Mouse (Mus musculus) 416B (cell line): ENCODE measurements around the gene Gpr137.

Source experiments
- DNase-seq: peaks from one replicate; pipeline ENCODE4 v3.0.0; 2011; ENCODE audit warnings: low read depth

Gene Gpr137

GRCm38 (mm10) chr19:6973581-6974190, 31.4 kb upstream of the Gpr137 start:
- peak; percentile 74 for DNase-seq

GRCm38 (mm10) chr19:6972247-6972917, 30.1 kb upstream of the Gpr137 start:
- no peak for DNase-seq

GRCm38 (mm10) chr19:6971644-6972043, 29.4 kb upstream of the Gpr137 start:
- peak; percentile 35 for DNase-seq

DNA sequence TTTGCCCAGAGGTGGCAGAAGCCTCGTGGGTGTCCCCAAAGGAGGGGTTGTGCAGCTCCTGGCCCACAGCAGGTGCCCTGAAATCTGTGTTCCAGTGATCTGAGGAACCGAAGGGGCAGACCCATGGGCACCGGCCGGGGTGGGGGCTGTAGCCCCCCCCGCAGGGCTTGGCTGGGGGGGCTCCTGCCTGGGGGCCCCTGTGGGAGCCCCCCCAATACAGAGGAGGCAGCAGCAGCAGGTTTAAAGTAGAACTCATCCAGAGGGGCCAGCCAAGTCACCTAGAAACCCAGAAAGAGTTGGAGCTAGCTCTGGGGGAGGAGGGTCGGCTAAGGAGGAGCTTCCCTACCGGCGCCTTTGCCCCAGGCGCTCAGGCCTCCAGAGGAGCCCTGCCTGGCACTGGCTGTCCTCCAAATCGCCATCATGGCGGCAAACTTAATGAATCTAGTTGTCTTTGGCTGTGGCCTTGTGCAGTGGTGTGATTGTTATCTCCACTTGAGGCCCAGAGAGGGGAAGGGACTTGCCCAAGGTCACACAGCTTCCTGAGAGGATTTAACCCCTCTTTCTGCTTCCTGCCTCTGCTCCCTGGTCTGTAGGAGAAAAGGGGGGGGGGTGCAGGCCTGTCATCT, 28.3 kb upstream of the Gpr137 start:
- peak; percentile 84 for DNase-seq

DNA sequence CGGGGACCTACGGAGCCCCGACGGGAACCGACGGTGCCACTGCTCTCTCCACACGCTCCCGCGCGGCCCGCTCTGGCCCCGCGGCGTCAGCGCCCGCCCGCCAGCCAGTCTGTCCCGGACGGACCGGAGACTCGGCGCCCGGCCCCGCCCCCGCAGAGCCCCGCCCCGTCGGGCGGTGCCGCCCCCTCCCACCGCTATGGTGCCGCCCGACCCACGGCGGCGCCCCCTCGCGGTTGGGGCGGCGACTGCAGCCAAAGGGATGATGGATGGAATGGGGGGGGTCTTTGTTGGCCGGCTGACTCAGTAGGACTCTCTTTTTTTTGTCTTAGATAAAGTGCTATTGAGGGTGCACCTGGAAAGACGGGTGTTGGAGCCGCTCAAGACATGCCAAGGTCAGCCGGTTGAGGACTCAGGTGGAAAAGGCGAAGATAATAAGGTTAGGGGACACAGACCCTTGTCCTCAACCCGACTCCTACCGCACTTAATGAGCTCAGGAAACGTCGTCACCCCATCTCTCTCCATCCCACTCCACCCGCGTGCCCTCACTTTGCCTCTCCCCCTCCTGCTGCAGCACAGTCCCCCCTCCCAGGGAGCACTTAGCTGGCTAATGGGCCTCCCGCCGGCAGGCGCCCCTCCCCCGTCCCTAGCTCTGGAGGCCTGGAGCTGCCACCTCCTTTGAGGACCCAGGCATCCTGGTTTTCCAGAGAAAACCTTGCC, 27.5 kb upstream of the Gpr137 start:
- peak; percentile 70 for DNase-seq

- DNase-seq = no peak
Measured at GRCm38 (mm10) chr19:6969291-6969664, 27.0 kb upstream of the Gpr137 start.

DNA sequence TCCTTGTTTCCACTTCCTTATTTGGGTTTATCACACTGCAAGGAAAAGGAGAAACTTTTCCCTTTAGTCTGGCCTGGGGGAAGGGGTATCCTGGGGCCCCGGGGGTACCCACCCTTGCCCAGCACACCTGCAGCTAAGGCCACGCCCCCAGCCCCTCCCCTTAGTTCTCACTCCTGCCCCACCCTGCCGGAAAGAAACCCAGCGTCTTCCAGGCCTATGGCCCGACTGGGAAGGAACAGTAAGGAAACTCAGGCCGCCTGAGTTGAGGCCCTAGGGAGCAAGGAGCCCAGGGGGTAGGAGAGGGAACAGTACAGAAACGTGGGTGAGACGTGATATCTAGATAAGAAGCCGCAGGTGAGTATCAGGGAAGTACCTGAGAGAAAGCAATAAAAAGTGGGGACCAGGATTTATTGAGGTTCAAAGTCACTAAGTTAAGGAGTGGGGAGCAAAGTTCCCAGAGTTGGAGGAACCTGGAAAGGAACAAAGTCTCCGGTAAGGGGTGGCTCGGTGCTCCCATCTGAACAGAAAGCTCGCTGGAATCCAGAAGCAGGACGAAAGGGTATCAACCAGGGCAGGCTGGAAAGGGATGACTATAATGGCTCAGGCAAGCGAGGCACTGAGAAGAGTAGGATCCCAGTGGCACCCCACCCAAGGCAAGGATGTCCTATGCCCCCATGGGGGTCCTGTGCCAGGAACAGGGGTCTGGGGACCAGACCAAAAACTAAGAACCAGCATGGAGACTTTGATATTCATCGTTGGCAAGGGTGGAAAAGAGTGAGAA, 26.4 kb upstream of the Gpr137 start:
- peak; percentile 36 for DNase-seq

GRCm38 (mm10) chr19:6956461-6956860, 14.2 kb upstream of the Gpr137 start:
- no peak for DNase-seq

DNA sequence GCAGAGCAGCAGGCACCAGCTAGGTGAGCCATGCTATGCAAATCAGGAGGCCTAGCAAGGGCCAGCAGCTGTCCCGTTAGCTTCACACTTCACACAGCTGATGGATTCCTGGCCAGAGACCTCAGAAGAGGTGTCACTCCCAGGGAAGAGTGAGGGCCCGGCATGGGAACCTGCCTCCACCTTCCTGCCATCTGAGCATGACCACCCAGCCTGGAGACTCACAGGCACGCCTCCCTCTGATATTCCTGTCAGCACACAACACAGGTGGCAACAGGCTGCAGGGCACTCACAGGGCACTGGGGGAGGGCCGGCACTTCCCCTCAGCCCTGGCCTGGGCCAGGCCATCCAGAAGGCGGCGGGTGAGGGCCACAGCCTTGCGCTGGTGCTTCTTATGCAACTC, 13.1 kb upstream of the Gpr137 start:
- DNase-seq = no peak

GRCm38 (mm10) chr19:6954046-6954445, 11.8 kb upstream of the Gpr137 start:
- DNase-seq = no peak

GRCm38 (mm10) chr19:6952712-6953037, 10.4 kb upstream of the Gpr137 start:
- DNase-seq = peak; percentile 84

- DNase-seq = peak; percentile 74
Measured at GRCm38 (mm10) chr19:6951994-6952711, 9.9 kb upstream of the Gpr137 start.

GRCm38 (mm10) chr19:6951381-6951968, 9.2 kb upstream of the Gpr137 start:
- peak; percentile 96 for DNase-seq

DNA sequence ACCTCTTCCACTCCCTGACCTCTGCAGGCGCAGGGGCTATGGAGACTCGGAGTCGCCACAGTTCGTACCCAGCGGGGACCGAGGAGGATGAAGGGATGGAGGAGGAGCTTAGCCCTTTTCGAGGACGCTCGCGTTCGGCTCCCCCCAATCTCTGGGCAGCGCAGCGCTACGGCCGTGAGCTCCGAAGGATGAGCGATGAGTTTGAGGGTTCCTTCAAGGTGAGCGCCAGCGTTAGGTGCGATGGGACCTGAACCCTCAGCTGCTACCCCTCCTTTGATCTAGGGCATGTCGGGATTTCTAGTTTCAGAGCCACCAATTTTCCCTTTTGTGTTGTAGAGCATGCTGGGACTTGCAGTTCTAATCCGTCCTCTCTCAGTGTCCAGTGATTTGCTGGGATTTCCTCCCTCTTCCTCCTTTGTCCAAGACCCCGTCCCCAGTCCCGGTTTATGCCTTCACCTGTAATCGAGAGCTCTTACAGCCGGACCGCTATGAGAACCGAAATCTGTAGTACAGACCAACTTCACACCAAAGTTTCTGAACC, 8.4 kb upstream of the Gpr137 start:
- peak; percentile 63 for DNase-seq

- no peak for DNase-seq
Measured at GRCm38 (mm10) chr19:6949951-6950350, 7.7 kb upstream of the Gpr137 start.

- DNase-seq = no peak
Measured at GRCm38 (mm10) chr19:6949532-6949931, 7.3 kb upstream of the Gpr137 start.

GRCm38 (mm10) chr19:6948186-6948585, 5.9 kb upstream of the Gpr137 start:
- no peak for DNase-seq

GRCm38 (mm10) chr19:6947742-6948141, 5.5 kb upstream of the Gpr137 start:
- no peak for DNase-seq

- no peak for DNase-seq
Measured at GRCm38 (mm10) chr19:6943709-6944108, 1.4 kb upstream of the Gpr137 start.

GRCm38 (mm10) chr19:6942764-6943163, 484 bp upstream of the Gpr137 start:
- no peak for DNase-seq
